Mouse (Mus musculus) neural tube, embryonic 13.5 days (tissue): ENCODE results near the gene Cd151. TPM values are rescaled to one million over a fixed set of nuclear protein-coding genes. Genes with fewer than 3 reads are reported as not detected.

Source experiments
- ATAC-seq: fragments of 200-750 bp; cut with Nextera tagmentation; 2 replicates; pipeline ENCODE4 v1.8.0; 2017; ENCODE audit warnings: low read depth, mild to moderate bottlenecking, moderate TSS enrichment, moderate library complexity
- H3K27ac ChIP-seq: fragments of 300-500 bp; sonication (generic); replicated peaks from 2 replicates; pipeline ENCODE4 v1.5.1; 2015; ENCODE audit warnings: moderate library complexity, mild to moderate bottlenecking, inconsistent platforms
- H3K27me3 ChIP-seq: fragments of 300-500 bp; sonication (generic); 2 replicates; pipeline ENCODE4 v1.6.1; 2015; ENCODE audit warnings: mild to moderate bottlenecking, inconsistent platforms
- H3K36me3 ChIP-seq: fragments of 300-500 bp; sonication (generic); 2 replicates; pipeline ENCODE4 v1.6.1; 2015; ENCODE audit warnings: mild to moderate bottlenecking, inconsistent platforms
- H3K4me1 ChIP-seq: fragments of 300-500 bp; sonication (generic); replicated peaks from 2 replicates; pipeline ENCODE4 v1.6.1; 2015; ENCODE audit warnings: inconsistent platforms
- H3K4me2 ChIP-seq: fragments of 300-500 bp; sonication (generic); 2 replicates; pipeline ENCODE4 v1.6.1; 2015; ENCODE audit warnings: inconsistent platforms, mild to moderate bottlenecking, moderate library complexity
- H3K4me3 ChIP-seq: fragments of 300-500 bp; sonication (generic); 2 replicates; pipeline ENCODE4 v1.5.1; 2015; ENCODE audit warnings: mild to moderate bottlenecking, inconsistent platforms
- H3K9ac ChIP-seq: fragments of 300-500 bp; sonication (generic); 2 replicates; pipeline ENCODE4 v1.6.1; 2015; ENCODE audit warnings: moderate library complexity, mild to moderate bottlenecking, inconsistent platforms
- H3K9me3 ChIP-seq: fragments of 300-500 bp; sonication (generic); 2 replicates; pipeline ENCODE4 v1.6.1; 2016; ENCODE audit warnings: inconsistent platforms
- WGBS: fragments of 180-500 bp; shearing (Covaris S2); methylation state at CpG from one replicate; pipeline ENCODE4 v1.1.7; 2015; 5-methylcytosine and 5-hydroxymethylcytosine counted together
- polyA plus RNA-seq: library from polyadenylated mRNA; unstranded; fragments of >200 nt; fragmentation: Nextera tagmentation; extraction: Ambion mirVana; gene quantifications from 2 replicates; pipeline ENCODE4 v1.2.1, GENCODE M21; 2015

Gene Cd151
- polyA plus RNA-seq, 1 experiment from 2014 or later, result 22.7 TPM

GRCm38 (mm10) chr7:141462333-141462821 lies 4.8 kb upstream of the Cd151 start:
- H3K9ac ChIP-seq, result no peak overlapping the region; the same call in 1 of the 2 replicates
- no peaks in the 10 kb centered on the region for H3K9me3 ChIP-seq
- peak overlapping the region; percentile 39 for H3K4me3 ChIP-seq
- H3K36me3 ChIP-seq, result peaks cover 19% of the 10 kb centered on the region
- 16% methylated on average over 5 of the region's 5 CpGs for WGBS
- peak overlapping the region; percentile 59 for H3K4me2 ChIP-seq
- peaks cover 25% of the 10 kb centered on the region for H3K4me1 ChIP-seq
- no peak overlapping the region for H3K27ac ChIP-seq
- ATAC-seq, result no peak
- peaks cover 83% of the 10 kb centered on the region for H3K27me3 ChIP-seq

- H3K27ac ChIP-seq, result no peak overlapping the region
- 20% methylated on average over 12 of the region's 12 CpGs for WGBS
- H3K27me3 ChIP-seq, result peaks cover 81% of the 10 kb centered on the region
- H3K4me1 ChIP-seq, result peaks cover 41% of the 10 kb centered on the region
- peaks cover 14% of the 10 kb centered on the region for H3K36me3 ChIP-seq
- no peak overlapping the region for H3K9ac ChIP-seq
- H3K4me2 ChIP-seq, result peak overlapping the region; percentile 31
- ATAC-seq, result no peak
- peak overlapping the region; percentile 8; the same call in 1 of the 2 replicates for H3K4me3 ChIP-seq
- H3K9me3 ChIP-seq, result no peaks in the 10 kb centered on the region
Observed at GRCm38 (mm10) chr7:141463824-141464602, 3.2 kb upstream of the Cd151 start.

- H3K27me3 ChIP-seq, result peaks cover 74% of the 10 kb centered on the region
- no peak overlapping the region for H3K27ac ChIP-seq
- H3K9me3 ChIP-seq, result no peaks in the 10 kb centered on the region
- ATAC-seq, result no peak
- WGBS, result 2% methylated on average over 38 of the region's 38 CpGs
- H3K4me3 ChIP-seq, result peak overlapping the region; percentile 8
- peak overlapping the region; percentile 31 for H3K4me2 ChIP-seq
- H3K4me1 ChIP-seq, result peaks cover 48% of the 10 kb centered on the region
- H3K36me3 ChIP-seq, result peaks cover 10% of the 10 kb centered on the region
- H3K9ac ChIP-seq, result peak overlapping the region; percentile 4; the same call in 1 of the 2 replicates
Observed at GRCm38 (mm10) chr7:141464603-141465201, 2.5 kb upstream of the Cd151 start.

GRCm38 (mm10) chr7:141465388-141466044 lies 1.7 kb upstream of the Cd151 start:
- ATAC-seq, result no peak
- Histone ChIP-seq H3K27me3 (peaks cover 66% of the 10 kb centered on the region), H3K9ac (no peak overlapping the region), H3K27ac (no peak overlapping the region), H3K4me1 (peaks cover 56% of the 10 kb centered on the region), H3K4me3 (no peak overlapping the region), H3K4me2 (no peak overlapping the region), H3K36me3 (peaks cover 11% of the 10 kb centered on the region), H3K9me3 (no peaks in the 10 kb centered on the region)
- WGBS, result 34% methylated on average over 10 of the region's 10 CpGs

GRCm38 (mm10) chr7:141466045-141466394 lies 1.2 kb upstream of the Cd151 start:
- Histone ChIP-seq H3K9me3 (no peaks in the 10 kb centered on the region), H3K4me3 (no peak overlapping the region), H3K4me2 (no peak overlapping the region), H3K4me1 (peaks cover 60% of the 10 kb centered on the region), H3K27ac (no peak overlapping the region), H3K36me3 (peaks cover 16% of the 10 kb centered on the region), H3K9ac (no peak overlapping the region), H3K27me3 (peaks cover 61% of the 10 kb centered on the region)
- 78% methylated on average over 7 of the region's 7 CpGs for WGBS
- ATAC-seq, result no peak

GRCm38 (mm10) chr7:141466607-141467148 lies 514 bp upstream of the Cd151 start:
- ATAC-seq, result no peak
- Histone ChIP-seq H3K36me3 (peaks cover 22% of the 10 kb centered on the region), H3K9me3 (no peaks in the 10 kb centered on the region), H3K4me2 (peak overlapping the region; percentile 75), H3K27me3 (peaks cover 54% of the 10 kb centered on the region), H3K9ac (peak overlapping the region; percentile 81), H3K4me3 (peak overlapping the region; percentile 61), H3K27ac (no peak overlapping the region), H3K4me1 (peaks cover 61% of the 10 kb centered on the region)
- 61% methylated on average over 10 of the region's 10 CpGs for WGBS

GRCm38 (mm10) chr7:141468164-141468521 lies 951 bp downstream of the Cd151 start:
- Histone ChIP-seq H3K9me3 (no peaks in the 10 kb centered on the region), H3K27ac (peak overlapping the region; percentile 94), H3K4me2 (peak overlapping the region; percentile 75), H3K36me3 (peaks cover 34% of the 10 kb centered on the region), H3K9ac (peak overlapping the region; percentile 81), H3K4me3 (peak overlapping the region; percentile 61), H3K27me3 (peaks cover 39% of the 10 kb centered on the region), H3K4me1 (peaks cover 55% of the 10 kb centered on the region)
- ATAC-seq, result peak; percentile 17; the same call in 1 of the 2 replicates
- WGBS, result 16% methylated on average over 5 of the region's 5 CpGs

- Histone ChIP-seq H3K27ac (peak overlapping the region; percentile 94), H3K4me1 (peaks cover 60% of the 10 kb centered on the region)
Observed at GRCm38 (mm10) chr7:141468522-141469211, 1.5 kb downstream of the Cd151 start.

GRCm38 (mm10) chr7:141469352-141469751 lies 2.2 kb downstream of the Cd151 start:
- Histone ChIP-seq H3K27ac (peak overlapping the region; percentile 94), H3K4me1 (peaks cover 67% of the 10 kb centered on the region), H3K9ac (peak overlapping the region; percentile 81), H3K36me3 (peaks cover 34% of the 10 kb centered on the region), H3K9me3 (no peaks in the 10 kb centered on the region), H3K4me2 (peak overlapping the region; percentile 75), H3K4me3 (peak overlapping the region; percentile 61), H3K27me3 (peaks cover 27% of the 10 kb centered on the region)
- 79% methylated on average over 6 of the region's 6 CpGs for WGBS
- ATAC-seq, result no peak

More at GRCm38 (mm10) chr7:141468522-141469211, 1.5 kb downstream of the Cd151 start:
- H3K36me3 ChIP-seq, result peaks cover 34% of the 10 kb centered on the region
- no peaks in the 10 kb centered on the region for H3K9me3 ChIP-seq
- peak; percentile 87 for ATAC-seq
- peak overlapping the region; percentile 75 for H3K4me2 ChIP-seq
- H3K9ac ChIP-seq, result peak overlapping the region; percentile 81
- peaks cover 34% of the 10 kb centered on the region for H3K27me3 ChIP-seq
- H3K4me3 ChIP-seq, result peak overlapping the region; percentile 61
- 14% methylated on average over 8 of the region's 8 CpGs for WGBS

GRCm38 (mm10) chr7:141469901-141470636 lies 2.9 kb downstream of the Cd151 start:
- peak overlapping the region; percentile 81 for H3K9ac ChIP-seq
- 0 out of 2 replicates have a peak overlapping the region, but pooled peaks have one; percentile 61 for H3K4me3 ChIP-seq
- H3K27me3 ChIP-seq, result peaks cover 20% of the 10 kb centered on the region
- 91% methylated on average over 18 of the region's 18 CpGs for WGBS
- 0 out of 2 replicates have a peak overlapping the region, but pooled peaks have one; percentile 94 for H3K27ac ChIP-seq
- peaks cover 34% of the 10 kb centered on the region for H3K36me3 ChIP-seq
- peak overlapping the region; percentile 75 for H3K4me2 ChIP-seq
- ATAC-seq, result no peak
- no peaks in the 10 kb centered on the region for H3K9me3 ChIP-seq
- peaks cover 63% of the 10 kb centered on the region for H3K4me1 ChIP-seq

- peaks cover 34% of the 10 kb centered on the region for H3K36me3 ChIP-seq
- H3K4me1 ChIP-seq, result peaks cover 64% of the 10 kb centered on the region
- no peaks in the 10 kb centered on the region for H3K9me3 ChIP-seq
- no peak overlapping the region for H3K4me2 ChIP-seq
- 92% methylated on average over 10 of the region's 10 CpGs for WGBS
- no peak overlapping the region for H3K9ac ChIP-seq
- ATAC-seq, result no peak
- no peak overlapping the region for H3K4me3 ChIP-seq
- peaks cover 16% of the 10 kb centered on the region for H3K27me3 ChIP-seq
- no peak overlapping the region for H3K27ac ChIP-seq
Observed at GRCm38 (mm10) chr7:141470637-141470944, 3.4 kb downstream of the Cd151 start.
